Mouse (Mus musculus): ENCODE measurements around the gene Scrn1. TPM values are rescaled to one million over a fixed set of nuclear protein-coding genes. Genes with fewer than 3 reads are reported as not detected.

Scrn1 gene
- polyA plus RNA-seq (2015; fragmentation: Nextera tagmentation; extraction: Ambion mirVana), result 3.4 and 5.7 TPM in 2 replicates

GRCm38 (mm10) chr6:54565665-54566545 lies at the start of gene Scrn1:
TSS of gene Scrn1 (minus strand) at chr6:54566489.
- Histone ChIP-seq H3K4me1 (replicated peaks; ENCODE audit: control insufficient read depth, insufficient read depth) (0 out of 2 replicates have a peak, but pooled peaks cover 2% of the 10 kb centered on the region), H3K4me3 (ENCODE audit: low read depth, low read length) (peak within 1 kb of the TSS; percentile 54), H3K27ac (replicated peaks) (0 out of 2 replicates have a peak within 1 kb of the TSS, but pooled peaks have one; percentile 1), H3K27me3 (ENCODE audit: control insufficient read depth, insufficient read depth, low read length) (no peaks in the 10 kb centered on the region), H3K9ac (ENCODE audit: low read length) (peak within 1 kb of the TSS; percentile 54), H3K36me3 (ENCODE audit: control insufficient read depth, insufficient read depth, low read length) (no peaks in the 10 kb centered on the region), H3K4me2 (replicated peaks; ENCODE audit: low read depth) (peak within 1 kb of the TSS; percentile 76), H3K9me3 (ENCODE audit: control insufficient read depth, low read length) (no peaks in the 10 kb centered on the region)
- TF ChIP-seq EP300 (optimal IDR thresholded peaks at IDR 0.05), result no peak
- no peak; the same call in 1 of the 2 replicates for TF ChIP-seq CTCF (IDR thresholded peaks at IDR 0.05; ENCODE audit: low read depth)
- DNase-seq (ENCODE audit: low spot score), result peak; percentile 65
- peak; percentile 74 for ATAC-seq (ENCODE audit: low FRiP score, low TSS enrichment)
- 2% methylated on average over 60 of the region's 60 CpGs for WGBS

- Histone ChIP-seq H3K9ac (ENCODE audit: low read length) (no peak overlapping the region), H3K9me3 (ENCODE audit: control insufficient read depth, low read length) (peaks cover 3% of the 10 kb centered on the region; the same call in 1 of the 2 replicates), H3K27me3 (ENCODE audit: control insufficient read depth, insufficient read depth, low read length) (no peaks in the 10 kb centered on the region), H3K4me3 (ENCODE audit: low read depth, low read length) (no peak overlapping the region), H3K4me1 (replicated peaks; ENCODE audit: control insufficient read depth, insufficient read depth) (no peaks in the 10 kb centered on the region), H3K36me3 (ENCODE audit: control insufficient read depth, insufficient read depth, low read length) (no peaks in the 10 kb centered on the region), H3K27ac (replicated peaks) (no peak overlapping the region), H3K4me2 (replicated peaks; ENCODE audit: low read depth) (no peak overlapping the region)
- ATAC-seq (ENCODE audit: low FRiP score, low TSS enrichment) (no peak), DNase-seq (ENCODE audit: low spot score) (no peak)
- WGBS, result 54% methylated on average over 4 of the region's 4 CpGs
- TF ChIP-seq CTCF (IDR thresholded peaks at IDR 0.05; ENCODE audit: low read depth) (no peak), EP300 (optimal IDR thresholded peaks at IDR 0.05) (no peak)
These were observed 40.0 kb upstream of the Scrn1 start for GRCm38 (mm10) chr6:54606241-54606640.

DNA sequence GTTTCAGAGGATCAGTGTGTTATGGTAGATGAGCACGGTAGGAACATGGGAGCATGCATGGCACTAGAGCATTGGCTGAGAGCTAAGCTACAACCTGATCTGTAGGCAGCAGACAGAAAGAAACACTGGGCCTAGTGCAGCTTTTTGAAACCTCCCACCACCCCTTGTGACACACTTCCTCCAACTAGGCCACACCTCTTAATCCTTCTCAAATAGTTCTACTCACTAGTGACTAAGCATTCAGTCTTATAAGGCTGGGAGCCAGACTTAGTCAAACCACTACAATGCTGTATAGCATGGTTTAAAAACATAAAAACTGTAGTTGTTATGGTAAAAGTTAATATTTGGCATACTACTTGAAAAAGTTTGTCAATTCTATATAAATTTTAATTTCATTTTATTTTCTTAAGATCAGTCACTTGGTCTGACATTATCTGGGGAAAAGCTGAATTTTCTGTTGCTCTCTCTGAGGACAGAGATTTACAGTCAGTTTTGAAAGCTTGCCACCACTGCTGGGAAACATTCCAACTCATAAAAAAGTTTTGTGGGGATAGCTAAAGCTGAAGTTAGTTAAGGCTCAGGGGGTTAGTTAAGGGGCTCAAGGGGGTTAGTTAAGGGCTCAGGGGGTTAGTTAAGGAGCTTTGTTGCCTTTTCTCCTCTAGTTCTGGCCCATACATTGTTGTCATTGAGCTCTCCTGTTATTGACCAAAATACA lies 37.9 kb upstream of the Scrn1 start:
- H3K27ac ChIP-seq (replicated peaks), result no peak overlapping the region
- ATAC-seq (ENCODE audit: low FRiP score, low TSS enrichment) (no peak), DNase-seq (ENCODE audit: low spot score) (no peak)
- 96% methylated on average over 1 of the region's 1 CpGs for WGBS
- H3K4me3 ChIP-seq (ENCODE audit: low read depth, low read length), result no peak overlapping the region
- H3K9ac ChIP-seq (ENCODE audit: low read length), result no peak overlapping the region
- H3K4me1 ChIP-seq (replicated peaks; ENCODE audit: control insufficient read depth, insufficient read depth), result no peaks in the 10 kb centered on the region
- H3K27me3 ChIP-seq (ENCODE audit: control insufficient read depth, insufficient read depth, low read length), result no peaks in the 10 kb centered on the region
- H3K36me3 ChIP-seq (ENCODE audit: control insufficient read depth, insufficient read depth, low read length), result no peaks in the 10 kb centered on the region
- H3K4me2 ChIP-seq (replicated peaks; ENCODE audit: low read depth), result no peak overlapping the region
- peaks cover 3% of the 10 kb centered on the region; the same call in 1 of the 2 replicates for H3K9me3 ChIP-seq (ENCODE audit: control insufficient read depth, low read length)
- TF ChIP-seq EP300 (optimal IDR thresholded peaks at IDR 0.05) (no peak), CTCF (IDR thresholded peaks at IDR 0.05; ENCODE audit: low read depth) (no peak)

DNA sequence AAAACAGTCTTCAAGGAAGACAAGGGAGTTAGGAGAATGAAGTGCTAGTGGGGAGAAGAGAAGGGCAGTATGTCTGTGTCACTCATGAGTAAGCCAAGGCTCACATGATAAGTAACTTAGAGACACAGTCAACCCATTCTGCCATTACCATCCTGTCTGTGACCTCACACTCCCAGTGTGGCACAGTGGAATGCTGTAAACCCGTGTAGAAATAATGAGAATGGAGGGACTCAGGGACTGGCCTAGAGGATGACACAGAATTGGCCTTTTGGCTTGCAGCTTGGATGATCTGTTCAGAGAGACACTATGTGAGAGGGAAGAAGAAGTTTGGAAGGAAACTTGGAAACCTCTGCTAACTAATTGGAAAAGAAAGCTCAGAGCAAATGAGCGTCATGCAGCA lies 36.6 kb upstream of the Scrn1 start:
- no peak overlapping the region for H3K27ac ChIP-seq (replicated peaks)
- DNase-seq (ENCODE audit: low spot score) (no peak), ATAC-seq (ENCODE audit: low FRiP score, low TSS enrichment) (no peak)
- WGBS, result 87% methylated on average over 2 of the region's 2 CpGs
- no peaks in the 10 kb centered on the region for H3K27me3 ChIP-seq (ENCODE audit: control insufficient read depth, insufficient read depth, low read length)
- H3K4me2 ChIP-seq (replicated peaks; ENCODE audit: low read depth), result no peak overlapping the region
- no peak overlapping the region for H3K4me3 ChIP-seq (ENCODE audit: low read depth, low read length)
- no peaks in the 10 kb centered on the region for H3K4me1 ChIP-seq (replicated peaks; ENCODE audit: control insufficient read depth, insufficient read depth)
- no peaks in the 10 kb centered on the region for H3K36me3 ChIP-seq (ENCODE audit: control insufficient read depth, insufficient read depth, low read length)
- H3K9ac ChIP-seq (ENCODE audit: low read length), result no peak overlapping the region
- H3K9me3 ChIP-seq (ENCODE audit: control insufficient read depth, low read length), result peaks cover 3% of the 10 kb centered on the region; the same call in 1 of the 2 replicates
- TF ChIP-seq CTCF (IDR thresholded peaks at IDR 0.05; ENCODE audit: low read depth) (no peak), EP300 (optimal IDR thresholded peaks at IDR 0.05) (no peak)

- no peak overlapping the region for H3K9ac ChIP-seq (ENCODE audit: low read length)
- DNase-seq (ENCODE audit: low spot score) (no peak), ATAC-seq (ENCODE audit: low FRiP score, low TSS enrichment) (peak; percentile 50; the same call in 1 of the 2 replicates)
- 56% methylated on average over 5 of the region's 5 CpGs for WGBS
- TF ChIP-seq CTCF (IDR thresholded peaks at IDR 0.05; ENCODE audit: low read depth) (no peak), EP300 (optimal IDR thresholded peaks at IDR 0.05) (no peak)
- no peaks in the 10 kb centered on the region for H3K36me3 ChIP-seq (ENCODE audit: control insufficient read depth, insufficient read depth, low read length)
- no peaks in the 10 kb centered on the region for H3K27me3 ChIP-seq (ENCODE audit: control insufficient read depth, insufficient read depth, low read length)
- H3K4me3 ChIP-seq (ENCODE audit: low read depth, low read length), result no peak overlapping the region
- H3K4me2 ChIP-seq (replicated peaks; ENCODE audit: low read depth), result no peak overlapping the region
- H3K9me3 ChIP-seq (ENCODE audit: control insufficient read depth, low read length), result peaks cover 3% of the 10 kb centered on the region; the same call in 1 of the 2 replicates
- no peaks in the 10 kb centered on the region for H3K4me1 ChIP-seq (replicated peaks; ENCODE audit: control insufficient read depth, insufficient read depth)
- no peak overlapping the region for H3K27ac ChIP-seq (replicated peaks)
These were observed 34.5 kb upstream of the Scrn1 start for GRCm38 (mm10) chr6:54600681-54601347.

Data from stomach, postnatal 0 days (tissue).